Mouse (Mus musculus) gastrocnemius, adult 2 months (tissue): ENCODE data around the gene 5730596B20Rik. TPM values are rescaled to one million over a fixed set of nuclear protein-coding genes. Genes with fewer than 3 reads are reported as not detected.

Experiments
- DNase-seq: peaks from one replicate; pipeline ENCODE4 v3.0.0; 2022
- H3K27ac ChIP-seq: fragments of 200-600 bp; 2 replicates; pipeline ENCODE4 v1.8.1; 2022; ENCODE audit warnings: mild to moderate bottlenecking
- H3K4me3 ChIP-seq: fragments of 200-600 bp; 2 replicates; pipeline ENCODE4 v1.8.1; 2022; ENCODE audit warnings: mild to moderate bottlenecking, moderate library complexity
- CTCF ChIP-seq: fragments of 200-600 bp; IDR thresholded peaks from 2 replicates; pipeline ENCODE4 v1.8.1; 2022; ENCODE audit warnings: antibody characterized with exemption, mild to moderate bottlenecking, moderate library complexity
- intact Hi-C: fragments of 180-260 bp; cut with DNase I; formaldehyde crosslinking; loops from one replicate; pipeline ENCODE4 v1.15.1; 2025
- total RNA-seq, 2 experiments: library from RNA; stranded (reverse); gene quantifications; 2 replicates each; pipeline ENCODE4 v1.2.3; 2021

Gene 5730596B20Rik
- total RNA-seq, 2 experiments from 2014 or later: 0.10 TPM; not detected in 1

GRCm38 (mm10) chr6:52206882-52207683 lies 29.8 kb downstream of the 5730596B20Rik start:
- H3K27ac ChIP-seq: no peak overlapping the region; the same call in 1 of the 2 replicates
- TF ChIP-seq CTCF: no peak
- intact Hi-C loops: no loop called here
- DNase-seq: no peak
- no peak overlapping the region for H3K4me3 ChIP-seq

- TF ChIP-seq CTCF: no peak
- Histone ChIP-seq H3K4me3 (no peak overlapping the region), H3K27ac (no peak overlapping the region; the same call in 1 of the 2 replicates)
- intact Hi-C loops: no loop called here
- DNase-seq: no peak
These were observed 30.3 kb downstream of the 5730596B20Rik start for GRCm38 (mm10) chr6:52207684-52207976.

- DNase-seq: peak; percentile 79
- no peak for TF ChIP-seq CTCF
These were observed 31.0 kb downstream of the 5730596B20Rik start, which contains the start of gene Hoxa6 for GRCm38 (mm10) chr6:52208072-52208867. Hoxa6 (minus strand) TSS chr6:52208722.

GRCm38 (mm10) chr6:52208868-52209684 lies 31.8 kb downstream of the 5730596B20Rik start:
- peak overlapping the region; percentile 77 for H3K4me3 ChIP-seq
- DNase-seq: no peak
- no peak for TF ChIP-seq CTCF
- peak overlapping the region; percentile 82 for H3K27ac ChIP-seq
- intact Hi-C loops: no loop called here

More at GRCm38 (mm10) chr6:52208072-52208867, 31.0 kb downstream of the 5730596B20Rik start, which contains the start of gene Hoxa6:
- peak within 1 kb of the TSS; percentile 77 for H3K4me3 ChIP-seq
- peak within 1 kb of the TSS; percentile 82 for H3K27ac ChIP-seq
- intact Hi-C loops: no loop called here

GRCm38 (mm10) chr6:52209685-52210046 lies 32.4 kb downstream of the 5730596B20Rik start:
- Histone ChIP-seq H3K27ac (peak overlapping the region; percentile 82), H3K4me3 (peak overlapping the region; percentile 77)
- no peak for DNase-seq
- TF ChIP-seq CTCF: no peak
- intact Hi-C loops: loop anchor here (2.0 kb wide), 1 partner anchor 15 kb away; no protein-coding TSS in a partner anchor

- Histone ChIP-seq H3K27ac (peak overlapping the region; percentile 97), H3K4me3 (peak overlapping the region; percentile 79)
- peak; percentile 96 for TF ChIP-seq CTCF
- intact Hi-C loops: loop anchor here (2.0 kb wide), 1 partner anchor 13 kb away; no protein-coding TSS in a partner anchor
- DNase-seq: peak; percentile 92
These were observed 34.1 kb downstream of the 5730596B20Rik start for GRCm38 (mm10) chr6:52211170-52211935.

GRCm38 (mm10) chr6:52211961-52212360 lies 34.7 kb downstream of the 5730596B20Rik start:
- intact Hi-C loops: loop anchor here (2.0 kb wide), 1 partner anchor 13 kb away; no protein-coding TSS in a partner anchor

GRCm38 (mm10) chr6:52212556-52213118 lies 35.3 kb downstream of the 5730596B20Rik start:
- peak overlapping the region; percentile 97 for H3K27ac ChIP-seq
- intact Hi-C loops: no loop called here
- DNase-seq: peak; percentile 61

More at GRCm38 (mm10) chr6:52211961-52212360, 34.7 kb downstream of the 5730596B20Rik start:
- peak; percentile 45 for DNase-seq
- Histone ChIP-seq H3K4me3 (peak overlapping the region; percentile 79), H3K27ac (peak overlapping the region; percentile 97)
- no peak for TF ChIP-seq CTCF

GRCm38 (mm10) chr6:52213119-52213986 lies 36.1 kb downstream of the 5730596B20Rik start, which contains the start of the genes Hoxa3 and Gm28308:
Hoxa3 (minus strand) TSS chr6:52213336.
Gm28308 (minus strand) TSS chr6:52213339.
- TF ChIP-seq CTCF: no peak
- Histone ChIP-seq H3K27ac (peak within 1 kb of the TSS; percentile 97), H3K4me3 (peak within 1 kb of the TSS; percentile 79)
- DNase-seq: peak; percentile 86
- intact Hi-C loops: no loop called here

More at GRCm38 (mm10) chr6:52212556-52213118, 35.3 kb downstream of the 5730596B20Rik start:
- H3K4me3 ChIP-seq: peak overlapping the region; percentile 79
- TF ChIP-seq CTCF: no peak

GRCm38 (mm10) chr6:52214271-52214670 lies 37.0 kb downstream of the 5730596B20Rik start:
- no peak overlapping the region; the same call in 1 of the 2 replicates for H3K4me3 ChIP-seq
- DNase-seq: no peak
- H3K27ac ChIP-seq: peak overlapping the region; percentile 97
- no peak for TF ChIP-seq CTCF
- intact Hi-C loops: no loop called here
